Mouse (Mus musculus): Measurements from ENCODE around the gene Sult2b1. TPM values are rescaled to one million over a fixed set of nuclear protein-coding genes. Genes with fewer than 3 reads are reported as not detected.

Sult2b1 gene
- polyA plus RNA-seq, 1 experiment from 2014 or later, result 5.2 TPM

GRCm38 (mm10) chr7:45759400-45759799, 25.1 kb downstream of the Sult2b1 start:
- no peaks in the 10 kb centered on the region for H3K9me3 ChIP-seq
- WGBS, result 7% methylated on average over 23 of the region's 27 CpGs
- peak overlapping the region; percentile 41 for H3K4me2 ChIP-seq
- 0 out of 2 replicates have a peak overlapping the region, but pooled peaks have one; percentile 17 for H3K4me3 ChIP-seq
- peaks cover 42% of the 10 kb centered on the region for H3K27me3 ChIP-seq
- no peak overlapping the region for H3K27ac ChIP-seq
- peaks cover 11% of the 10 kb centered on the region for H3K4me1 ChIP-seq (replicated peaks)
- ATAC-seq (ENCODE audit: low FRiP score), result peak; percentile 13; the same call in 1 of the 2 replicates
- no peaks in the 10 kb centered on the region for H3K36me3 ChIP-seq
- peak overlapping the region; percentile 60 for H3K9ac ChIP-seq

GRCm38 (mm10) chr7:45755703-45756102, 28.8 kb downstream of the Sult2b1 start:
- WGBS, result 57% methylated on average over 6 of the region's 6 CpGs
- ATAC-seq (ENCODE audit: low FRiP score), result no peak
- Histone ChIP-seq H3K9me3 (no peaks in the 10 kb centered on the region), H3K9ac (no peak overlapping the region), H3K36me3 (no peaks in the 10 kb centered on the region), H3K27me3 (peaks cover 41% of the 10 kb centered on the region), H3K4me3 (no peak overlapping the region), H3K4me1 (replicated peaks) (peaks cover 11% of the 10 kb centered on the region), H3K27ac (no peak overlapping the region), H3K4me2 (no peak overlapping the region)

DNA sequence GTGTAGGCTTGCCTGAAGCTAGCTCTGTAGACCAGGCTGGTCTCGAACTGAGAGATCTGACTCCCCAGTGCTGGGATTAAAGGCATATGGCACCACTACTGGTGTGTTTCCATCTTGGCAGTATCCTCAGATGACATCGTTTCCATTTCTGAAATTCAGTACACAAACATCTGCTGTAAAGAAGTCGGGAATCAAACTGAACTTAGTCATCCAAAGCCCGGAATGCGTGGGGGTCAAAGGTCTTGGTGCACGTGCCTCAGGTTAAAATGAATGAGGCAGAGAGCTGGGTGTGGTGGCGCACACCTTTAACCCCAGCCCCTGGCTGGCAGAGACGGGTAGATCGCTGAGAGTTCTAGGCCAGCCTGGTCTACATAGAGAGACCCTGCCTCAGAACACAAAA, 34.3 kb downstream of the Sult2b1 start:
- Histone ChIP-seq H3K4me2 (no peak overlapping the region), H3K4me3 (no peak overlapping the region), H3K27ac (no peak overlapping the region), H3K36me3 (no peaks in the 10 kb centered on the region), H3K9ac (no peak overlapping the region), H3K9me3 (no peaks in the 10 kb centered on the region), H3K27me3 (0 out of 2 replicates have a peak, but pooled peaks cover 3% of the 10 kb centered on the region), H3K4me1 (replicated peaks) (peaks cover 8% of the 10 kb centered on the region)
- no peak for ATAC-seq (ENCODE audit: low FRiP score)
- WGBS, result 84% methylated on average over 9 of the region's 9 CpGs

- H3K4me3 ChIP-seq, result no peak overlapping the region
- no peak overlapping the region for H3K4me2 ChIP-seq
- no peaks in the 10 kb centered on the region for H3K9me3 ChIP-seq
- no peak for ATAC-seq (ENCODE audit: low FRiP score)
- H3K4me1 ChIP-seq (replicated peaks), result peaks cover 8% of the 10 kb centered on the region
- 50% methylated on average over 8 of the region's 10 CpGs for WGBS
- 0 out of 2 replicates have a peak overlapping the region, but pooled peaks have one; percentile 43 for H3K9ac ChIP-seq
- H3K27ac ChIP-seq, result no peak overlapping the region
- H3K27me3 ChIP-seq, result 0 out of 2 replicates have a peak, but pooled peaks cover 3% of the 10 kb centered on the region
- H3K36me3 ChIP-seq, result no peaks in the 10 kb centered on the region
These were observed 35.1 kb downstream of the Sult2b1 start for GRCm38 (mm10) chr7:45749401-45749800.

- peaks cover 8% of the 10 kb centered on the region for H3K4me1 ChIP-seq (replicated peaks)
- no peaks in the 10 kb centered on the region for H3K9me3 ChIP-seq
- no peak overlapping the region for H3K27ac ChIP-seq
- no peaks in the 10 kb centered on the region for H3K36me3 ChIP-seq
- H3K27me3 ChIP-seq, result 0 out of 2 replicates have a peak, but pooled peaks cover under 1% of the 10 kb centered on the region
- 78% methylated on average over 7 of the region's 7 CpGs for WGBS
- no peak overlapping the region for H3K4me2 ChIP-seq
- H3K9ac ChIP-seq, result no peak overlapping the region
- H3K4me3 ChIP-seq, result no peak overlapping the region
- no peak for ATAC-seq (ENCODE audit: low FRiP score)
These were observed 36.4 kb downstream of the Sult2b1 start for GRCm38 (mm10) chr7:45748110-45748509.

GRCm38 (mm10) chr7:45747450-45747849, 37.0 kb downstream of the Sult2b1 start:
- no peak overlapping the region for H3K9ac ChIP-seq
- ATAC-seq (ENCODE audit: low FRiP score), result no peak
- H3K4me2 ChIP-seq, result no peak overlapping the region
- H3K4me3 ChIP-seq, result no peak overlapping the region
- no peaks in the 10 kb centered on the region for H3K36me3 ChIP-seq
- H3K27ac ChIP-seq, result no peak overlapping the region
- H3K9me3 ChIP-seq, result no peaks in the 10 kb centered on the region
- H3K27me3 ChIP-seq, result peaks cover 3% of the 10 kb centered on the region; the same call in 1 of the 2 replicates
- WGBS, result 83% methylated on average over 5 of the region's 5 CpGs
- peaks cover 8% of the 10 kb centered on the region for H3K4me1 ChIP-seq (replicated peaks)

DNA sequence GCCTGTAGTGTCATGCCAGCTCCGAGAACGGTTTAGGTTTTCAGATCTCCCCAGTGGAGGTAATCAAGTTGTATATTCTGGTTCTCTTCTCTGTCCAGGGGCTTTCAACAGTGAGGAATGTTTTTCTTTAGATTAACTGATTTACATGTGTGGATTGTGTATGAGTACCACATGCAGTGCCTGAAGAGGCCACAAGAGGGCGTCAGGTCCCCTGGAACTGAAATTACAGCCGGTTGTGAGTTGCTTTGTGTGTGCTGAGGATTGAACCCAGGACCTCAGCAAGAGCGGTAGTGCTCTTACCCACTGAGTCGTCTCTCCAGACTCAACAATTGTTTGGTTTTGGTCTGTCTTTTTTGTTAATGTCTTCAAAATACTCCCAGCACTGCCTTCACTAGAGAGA, 38.0 kb downstream of the Sult2b1 start:
- Histone ChIP-seq H3K9ac (no peak overlapping the region), H3K4me3 (no peak overlapping the region), H3K4me1 (replicated peaks) (peaks cover 9% of the 10 kb centered on the region), H3K4me2 (no peak overlapping the region), H3K27ac (no peak overlapping the region), H3K27me3 (peaks cover 12% of the 10 kb centered on the region), H3K36me3 (no peaks in the 10 kb centered on the region), H3K9me3 (no peaks in the 10 kb centered on the region)
- ATAC-seq (ENCODE audit: low FRiP score), result no peak
- WGBS, result 64% methylated on average over 6 of the region's 6 CpGs

- Histone ChIP-seq H3K4me3 (no peak overlapping the region), H3K27ac (no peak overlapping the region), H3K4me2 (no peak overlapping the region), H3K9me3 (no peaks in the 10 kb centered on the region), H3K36me3 (no peaks in the 10 kb centered on the region), H3K9ac (no peak overlapping the region), H3K4me1 (replicated peaks) (0 out of 2 replicates have a peak, but pooled peaks cover 6% of the 10 kb centered on the region), H3K27me3 (peaks cover 16% of the 10 kb centered on the region)
- ATAC-seq (ENCODE audit: low FRiP score), result no peak
- WGBS, result 49% methylated on average over 2 of the region's 2 CpGs
These were observed 40.1 kb downstream of the Sult2b1 start for GRCm38 (mm10) chr7:45744387-45744786.

DNA sequence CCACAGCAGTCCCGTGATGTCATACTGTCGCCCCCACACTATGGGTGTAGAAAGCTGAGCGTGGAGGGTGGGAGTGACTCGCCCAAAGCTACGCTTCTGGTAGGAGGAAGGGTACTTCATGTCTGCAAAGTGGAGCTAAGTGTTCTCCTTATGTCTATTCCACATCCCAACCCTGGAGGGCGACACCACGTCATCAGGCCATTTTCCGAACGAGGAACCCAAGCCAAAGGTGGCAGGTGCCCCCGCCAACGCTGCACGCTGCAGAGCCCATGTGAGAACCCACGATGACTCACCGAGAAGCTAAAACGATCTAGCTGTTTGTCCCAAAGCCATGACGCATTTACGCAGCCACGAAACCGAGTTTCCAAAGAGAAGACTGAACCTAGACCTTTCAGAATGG, 42.1 kb downstream of the Sult2b1 start:
- peak overlapping the region; percentile 23; the same call in 1 of the 2 replicates for H3K4me2 ChIP-seq
- H3K4me3 ChIP-seq, result no peak overlapping the region

DNA sequence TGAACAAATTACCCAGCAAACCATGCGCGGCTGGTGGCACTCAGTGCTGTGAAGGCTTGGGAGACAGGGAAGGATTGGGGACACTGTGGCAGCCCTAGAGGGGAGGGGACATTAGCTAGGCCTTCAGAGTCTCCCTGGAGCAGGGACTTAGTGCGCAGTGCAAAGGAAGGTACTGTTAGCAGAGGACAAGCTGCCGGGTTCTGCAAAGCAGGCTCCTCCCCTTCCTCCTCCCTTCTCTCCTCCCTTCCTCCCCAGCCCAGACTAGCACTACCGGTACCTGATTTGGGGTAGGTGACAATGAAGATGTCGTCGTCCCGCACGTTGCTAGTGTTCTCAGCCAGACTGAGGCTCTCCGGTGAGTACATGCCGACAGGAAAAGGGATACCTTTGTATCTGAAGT, 42.7 kb downstream of the Sult2b1 start:
- H3K9ac ChIP-seq, result 0 out of 2 replicates have a peak overlapping the region, but pooled peaks have one; percentile 13
- peaks cover 19% of the 10 kb centered on the region for H3K27me3 ChIP-seq

More for the DNA sequence above, 42.1 kb downstream of the Sult2b1 start:
- peaks cover 19% of the 10 kb centered on the region for H3K27me3 ChIP-seq
- H3K4me1 ChIP-seq (replicated peaks), result 0 out of 2 replicates have a peak, but pooled peaks cover 3% of the 10 kb centered on the region
- no peak overlapping the region for H3K27ac ChIP-seq
- H3K36me3 ChIP-seq, result no peaks in the 10 kb centered on the region
- ATAC-seq (ENCODE audit: low FRiP score), result no peak
- no peak overlapping the region for H3K9ac ChIP-seq
- no peaks in the 10 kb centered on the region for H3K9me3 ChIP-seq
- 35% methylated on average over 19 of the region's 19 CpGs for WGBS

DNA sequence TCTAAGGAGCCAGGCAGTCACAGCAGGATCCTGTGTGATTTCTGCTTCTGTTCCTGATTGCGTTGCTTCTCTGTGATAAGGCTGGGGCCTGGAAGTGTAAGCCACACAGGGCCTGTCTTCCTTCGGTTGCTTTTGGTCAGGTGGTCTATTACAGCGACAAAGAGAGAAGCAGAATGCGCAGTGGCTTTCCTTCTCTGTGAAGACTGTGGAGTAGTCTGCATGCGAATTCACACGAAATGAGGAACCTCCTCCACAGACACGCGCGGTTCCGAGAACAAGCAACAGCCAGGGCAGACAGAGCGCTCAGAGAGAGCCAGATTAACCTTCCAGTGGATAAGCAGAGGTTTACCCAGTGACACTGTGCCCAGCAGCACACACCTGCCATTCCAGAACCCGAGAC, 43.2 kb downstream of the Sult2b1 start:
- no peak overlapping the region for H3K4me3 ChIP-seq
- 0 out of 2 replicates have a peak overlapping the region, but pooled peaks have one; percentile 13 for H3K9ac ChIP-seq
- H3K9me3 ChIP-seq, result no peaks in the 10 kb centered on the region
- no peak overlapping the region for H3K27ac ChIP-seq
- no peak for ATAC-seq (ENCODE audit: low FRiP score)
- peaks cover 19% of the 10 kb centered on the region for H3K27me3 ChIP-seq
- 87% methylated on average over 12 of the region's 12 CpGs for WGBS
- no peak overlapping the region for H3K4me2 ChIP-seq
- 0 out of 2 replicates have a peak, but pooled peaks cover 3% of the 10 kb centered on the region for H3K4me1 ChIP-seq (replicated peaks)
- H3K36me3 ChIP-seq, result no peaks in the 10 kb centered on the region

More for the DNA sequence above, 42.7 kb downstream of the Sult2b1 start:
- no peak for ATAC-seq (ENCODE audit: low FRiP score)
- H3K4me2 ChIP-seq, result peak overlapping the region; percentile 23; the same call in 1 of the 2 replicates
- H3K36me3 ChIP-seq, result no peaks in the 10 kb centered on the region
- H3K4me1 ChIP-seq (replicated peaks), result 0 out of 2 replicates have a peak, but pooled peaks cover 3% of the 10 kb centered on the region
- no peak overlapping the region for H3K4me3 ChIP-seq
- no peak overlapping the region for H3K27ac ChIP-seq
- no peaks in the 10 kb centered on the region for H3K9me3 ChIP-seq
- 33% methylated on average over 11 of the region's 11 CpGs for WGBS

DNA sequence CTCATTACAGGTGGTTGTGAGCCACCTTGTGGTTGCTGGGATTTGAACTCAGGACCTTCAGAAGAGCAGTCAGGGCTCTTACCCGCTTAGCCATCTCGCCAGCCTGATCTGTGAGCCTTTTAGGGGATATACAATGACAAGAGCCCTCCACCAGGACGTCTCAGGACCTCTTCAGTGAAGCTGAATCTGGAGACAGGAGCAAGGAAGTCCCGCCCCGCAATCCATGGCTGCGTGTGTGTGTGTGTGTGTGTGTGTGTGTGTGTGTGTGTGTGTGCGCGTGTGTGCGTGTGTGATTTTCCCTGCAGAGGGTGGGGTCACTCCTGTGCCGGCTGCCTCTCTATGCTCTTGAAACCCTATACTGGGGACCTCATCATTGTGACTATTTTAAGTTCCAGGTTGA, 44.6 kb downstream of the Sult2b1 start:
- Histone ChIP-seq H3K9ac (no peak overlapping the region), H3K4me3 (no peak overlapping the region), H3K4me2 (no peak overlapping the region), H3K4me1 (replicated peaks) (0 out of 2 replicates have a peak, but pooled peaks cover 3% of the 10 kb centered on the region), H3K27me3 (peaks cover 19% of the 10 kb centered on the region), H3K27ac (no peak overlapping the region), H3K36me3 (no peaks in the 10 kb centered on the region), H3K9me3 (no peaks in the 10 kb centered on the region)
- WGBS, result 70% methylated on average over 10 of the region's 10 CpGs
- no peak for ATAC-seq (ENCODE audit: low FRiP score)

DNA sequence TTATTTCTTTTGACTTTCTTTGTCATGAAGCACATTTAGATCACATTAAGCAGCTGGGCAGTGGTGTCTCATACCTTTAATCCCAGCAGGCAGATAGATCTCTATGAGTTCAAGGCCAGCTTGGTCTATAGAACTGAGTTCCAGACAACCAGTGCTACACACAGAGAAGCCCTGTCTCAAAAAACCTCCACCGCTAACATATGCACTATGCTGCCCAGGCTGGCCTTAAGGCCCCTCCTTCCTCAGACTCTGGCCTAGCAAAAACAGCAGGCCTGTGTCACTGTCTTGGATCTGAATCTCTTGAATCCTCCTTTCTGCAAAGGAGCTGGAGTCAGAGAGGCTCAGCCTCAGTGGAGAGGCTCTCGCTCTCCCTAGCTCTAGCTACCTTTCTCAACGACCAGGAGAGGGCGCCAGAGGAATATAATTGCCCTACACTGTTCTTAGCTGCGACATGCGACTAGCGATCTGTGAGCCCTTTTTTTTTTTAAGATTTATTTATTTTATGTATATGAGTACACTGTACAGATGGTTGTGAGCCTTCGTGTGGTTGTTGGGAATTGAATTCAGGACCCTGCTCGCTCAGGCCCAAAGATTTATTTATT, 45.2 kb downstream of the Sult2b1 start:
- no peaks in the 10 kb centered on the region for H3K36me3 ChIP-seq
- no peak overlapping the region for H3K4me2 ChIP-seq
- ATAC-seq (ENCODE audit: low FRiP score), result peak; percentile 85; the same call in 1 of the 2 replicates
- H3K4me1 ChIP-seq (replicated peaks), result 0 out of 2 replicates have a peak, but pooled peaks cover 3% of the 10 kb centered on the region
- H3K27ac ChIP-seq, result no peak overlapping the region
- H3K9me3 ChIP-seq, result no peaks in the 10 kb centered on the region
- 7% methylated on average over 9 of the region's 9 CpGs for WGBS
- H3K9ac ChIP-seq, result no peak overlapping the region
- H3K4me3 ChIP-seq, result no peak overlapping the region
- peaks cover 19% of the 10 kb centered on the region for H3K27me3 ChIP-seq

Measured in hindbrain, embryonic 13.5 days (tissue).